Mouse (Mus musculus): ENCODE data around the gene Saa3. TPM values are rescaled to one million over a fixed set of nuclear protein-coding genes. Genes with fewer than 3 reads are reported as not detected.

Saa3 gene
- total and polyA plus RNA-seq, 3 experiments = not detected

- TF ChIP-seq POLR2AphosphoS2 (IDR thresholded peaks at IDR 0.05; ENCODE audit: low read depth, low read length) = no peak
- no peak for TF ChIP-seq RAD21 (IDR thresholded peaks at IDR 0.05; ENCODE audit: low read depth, low read length)
- no peak for TF ChIP-seq UBTF (IDR thresholded peaks at IDR 0.05; ENCODE audit: low read depth, low read length)
- TF ChIP-seq POLR2A (IDR thresholded peaks at IDR 0.05; ENCODE audit: low read depth, low read length) = peak; percentile 77
- TF ChIP-seq HCFC1 (IDR thresholded peaks at IDR 0.05; ENCODE audit: low read depth, low read length) = peak; percentile 66
- TF ChIP-seq MAX (IDR thresholded peaks at IDR 0.05; ENCODE audit: low read length) = peak; percentile 97
- TF ChIP-seq ZC3H11A (IDR thresholded peaks at IDR 0.05; ENCODE audit: low read depth, low read length) = no peak
- no peak for TF ChIP-seq ELF1 (IDR thresholded peaks at IDR 0.05; ENCODE audit: low read depth, low read length)
- no peak for TF ChIP-seq ZNF384 (IDR thresholded peaks at IDR 0.05; ENCODE audit: low read depth, low read length)
- TF ChIP-seq GABPA (IDR thresholded peaks at IDR 0.05; ENCODE audit: insufficient replicate concordance, low read depth, low read length) = no peak
- TF ChIP-seq CHD1 (IDR thresholded peaks at IDR 0.05; ENCODE audit: low read depth, low read length) = no peak
These were observed 5.0 kb upstream of the Saa3 start (continued) for GRCm38 (mm10) chr7:46720460-46720859.

- no peak for DNase-seq (ENCODE audit: extremely low read depth)
- TF ChIP-seq ZMIZ1 (IDR thresholded peaks at IDR 0.05; ENCODE audit: low read depth, low read length) (no peak), NELFE (IDR thresholded peaks at IDR 0.05; ENCODE audit: low read depth, low read length) (no peak), POLR2AphosphoS2 (IDR thresholded peaks at IDR 0.05; ENCODE audit: low read depth, low read length) (no peak), ZC3H11A (IDR thresholded peaks at IDR 0.05; ENCODE audit: low read depth, low read length) (no peak), RCOR1 (conservative IDR thresholded peaks at IDR 0.05; ENCODE audit: low read depth, low read length) (no peak), ZNF384 (IDR thresholded peaks at IDR 0.05; ENCODE audit: low read depth, low read length) (no peak), PAX5 (IDR thresholded peaks at IDR 0.05; ENCODE audit: low read length) (no peak)
- no peaks in the 10 kb centered on the region for H3K79me2 ChIP-seq (replicated peaks; ENCODE audit: control insufficient read depth, extremely low read depth, insufficient read depth, poor library complexity, severe bottlenecking)
- H3K9ac ChIP-seq (ENCODE audit: insufficient read depth, low read depth) = no peak overlapping the region
- H3K27ac ChIP-seq (ENCODE audit: insufficient read depth, low read depth) = no peak overlapping the region
- in situ Hi-C loops (cut with MboI; ENCODE audit: low pct_ligation_motif_present, low pct_unique_long_range_greater_than_20kb, low sequenced_read_pairs) (no loop called here), dilution Hi-C loops (cut with MboI; ENCODE audit: extremely low pct_ligation_motif_present, extremely low pct_unique_long_range_greater_than_20kb, low sequenced_read_pairs) (no loop called here)
- H3K36me3 ChIP-seq (replicated peaks in 1 of 2; ENCODE audit: control insufficient read depth in 1 of 2, insufficient read depth in 1 of 2, low read length in 1 of 2) = no peaks in the 10 kb centered on the region
- H3K4me1 ChIP-seq (ENCODE audit: control insufficient read depth in 1 of 2, insufficient read depth in 2 of 2) = peaks cover 10 to 22% of the 10 kb centered on the region in 2 experiments; a peak in 3 of 4 replicates
- H3K9me3 ChIP-seq (replicated peaks; ENCODE audit: low read length) = no peaks in the 10 kb centered on the region
- H3K27me3 ChIP-seq (replicated peaks) = no peaks in the 10 kb centered on the region
- H3K4me3 ChIP-seq (replicated peaks in 1 of 3; ENCODE audit: low read depth in 2 of 3, low read length in 2 of 3, poor library complexity in 1 of 3) = no peak overlapping the region
- H3K4me2 ChIP-seq (ENCODE audit: insufficient read depth, low read depth, poor library complexity, severe bottlenecking) = no peak overlapping the region
These were observed 4.0 kb upstream of the Saa3 start for GRCm38 (mm10) chr7:46719526-46719925.

- Histone ChIP-seq H3K9me3 (replicated peaks; ENCODE audit: low read length) (no peaks in the 10 kb centered on the region), H3K79me2 (replicated peaks; ENCODE audit: control insufficient read depth, extremely low read depth, insufficient read depth, poor library complexity, severe bottlenecking) (no peaks in the 10 kb centered on the region), H3K36me3 (replicated peaks in 1 of 2; ENCODE audit: control insufficient read depth in 1 of 2, insufficient read depth in 1 of 2, low read length in 1 of 2) (no peaks in the 10 kb centered on the region), H3K27me3 (replicated peaks) (no peaks in the 10 kb centered on the region), H3K4me1 (ENCODE audit: control insufficient read depth in 1 of 2, insufficient read depth in 2 of 2) (peaks cover 5 to 18% of the 10 kb centered on the region in 2 experiments; a peak in 2 of 4 replicates), H3K27ac (ENCODE audit: insufficient read depth, low read depth) (no peak overlapping the region), H3K9ac (ENCODE audit: insufficient read depth, low read depth) (no peak overlapping the region), H3K4me2 (ENCODE audit: insufficient read depth, low read depth, poor library complexity, severe bottlenecking) (no peak overlapping the region), H3K4me3 (replicated peaks in 1 of 3; ENCODE audit: low read depth in 2 of 3, low read length in 2 of 3, poor library complexity in 1 of 3) (no peak overlapping the region)
- TF ChIP-seq ZC3H11A (IDR thresholded peaks at IDR 0.05; ENCODE audit: low read depth, low read length) = no peak
- no peak for TF ChIP-seq EP300 (IDR thresholded peaks at IDR 0.05; ENCODE audit: low read length)
- no peak for TF ChIP-seq JUN (IDR thresholded peaks at IDR 0.05; ENCODE audit: insufficient read depth, low read depth, low read length)
- TF ChIP-seq POLR2AphosphoS2 (IDR thresholded peaks at IDR 0.05; ENCODE audit: low read depth, low read length) = no peak
- no peak for TF ChIP-seq HCFC1 (IDR thresholded peaks at IDR 0.05; ENCODE audit: low read depth, low read length)
- no peak for TF ChIP-seq NRF1 (IDR thresholded peaks at IDR 0.05; ENCODE audit: low read depth, low read length)
- TF ChIP-seq ZNF384 (IDR thresholded peaks at IDR 0.05; ENCODE audit: low read depth, low read length) = no peak
- TF ChIP-seq RAD21 (IDR thresholded peaks at IDR 0.05; ENCODE audit: low read depth, low read length) = no peak
- TF ChIP-seq PAX5 (IDR thresholded peaks at IDR 0.05; ENCODE audit: low read length) = no peak
- TF ChIP-seq RCOR1 (conservative IDR thresholded peaks at IDR 0.05; ENCODE audit: low read depth, low read length) = no peak
- no peak for TF ChIP-seq ETS1 (conservative IDR thresholded peaks at IDR 0.05; ENCODE audit: low read depth, low read length)
- no peak for TF ChIP-seq USF1 (IDR thresholded peaks at IDR 0.05; ENCODE audit: low read depth, low read length)
- DNase-seq (ENCODE audit: extremely low read depth) = no peak
- in situ Hi-C loops (cut with MboI; ENCODE audit: low pct_ligation_motif_present, low pct_unique_long_range_greater_than_20kb, low sequenced_read_pairs) = no loop called here
- dilution Hi-C loops (cut with MboI; ENCODE audit: extremely low pct_ligation_motif_present, extremely low pct_unique_long_range_greater_than_20kb, low sequenced_read_pairs) = no loop called here
These were observed 3.2 kb upstream of the Saa3 start for GRCm38 (mm10) chr7:46718591-46719270.
